ENCODE assay signal across 10 mouse cellular contexts in the genomic region with DNA sequence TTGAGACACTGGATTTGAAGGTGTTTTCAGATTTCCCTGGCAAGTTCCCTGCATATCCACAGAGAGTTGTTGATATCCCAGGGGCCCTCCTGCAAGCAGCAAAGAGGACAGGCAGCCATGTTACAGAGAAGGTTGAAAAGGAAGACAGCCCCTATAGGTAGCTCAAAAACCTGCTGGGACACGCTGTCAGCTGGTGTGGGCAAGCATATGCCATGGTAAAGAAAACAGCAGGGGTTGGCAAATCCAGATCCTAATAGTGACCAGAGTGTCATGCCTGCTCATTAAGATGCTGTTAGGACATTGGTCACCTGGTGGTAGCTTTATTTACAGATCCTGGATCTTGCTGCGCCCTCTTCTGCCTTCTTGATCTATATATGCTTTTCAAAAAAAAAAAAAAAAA.
"Had no signal": no experiment of that assay in that cellular context is flagged by ENCODE, and none has a peak within 500 bp of the region (broad histone marks: within the 10 kb centered on the region; RNA-seq: fewer than 3 reads in every experiment).

No protein-coding gene starts in this region.

- H3K9me3 ChIP-seq: limb, embryonic 15.5 days; liver, embryonic 12.5 days; midbrain, embryonic 12.5 days; neural tube, embryonic 15.5 days had no signal

- H3K36me3 ChIP-seq: limb, embryonic 15.5 days; liver, embryonic 12.5 days; midbrain, embryonic 12.5 days; neural tube, embryonic 15.5 days had no signal

- H3K4me3 ChIP-seq: left cerebral cortex, adult 2 months; limb, embryonic 15.5 days; liver, embryonic 12.5 days; midbrain, embryonic 12.5 days; neural tube, embryonic 15.5 days had no signal

- DNase-seq: kidney, postnatal 10 days; lung, embryonic 14.5 days; right cerebral cortex, adult 18-20 months; right cerebral cortex, postnatal 25 days; thymus, postnatal 36 days had no signal

- H3K27me3 ChIP-seq: limb, embryonic 15.5 days; liver, embryonic 12.5 days; midbrain, embryonic 12.5 days; neural tube, embryonic 15.5 days had no signal

- H3K4me2 ChIP-seq: limb, embryonic 15.5 days; liver, embryonic 12.5 days; lung, embryonic 14.5 days; midbrain, embryonic 12.5 days; neural tube, embryonic 15.5 days had no signal

- H3K4me1 ChIP-seq: limb, embryonic 15.5 days; liver, embryonic 12.5 days; midbrain, embryonic 12.5 days; neural tube, embryonic 15.5 days had no signal

- H3K9ac ChIP-seq: limb, embryonic 15.5 days; liver, embryonic 12.5 days; lung, embryonic 14.5 days; midbrain, embryonic 12.5 days; neural tube, embryonic 15.5 days had no signal

- ATAC-seq: liver, embryonic 12.5 days had no signal

- H3K27ac ChIP-seq: left cerebral cortex, adult 2 months; limb, embryonic 15.5 days; liver, embryonic 12.5 days; midbrain, embryonic 12.5 days; neural tube, embryonic 15.5 days had no signal
